Mouse (Mus musculus) liver, embryonic 14.5 days (tissue): ENCODE results near the gene Rab43.

Source experiments
- CTCF ChIP-seq: IDR thresholded peaks from 2 replicates; pipeline ENCODE4 v1.5.1; 2016; ENCODE audit warnings: antibody characterized with exemption, low read depth, control low read depth
- EP300 ChIP-seq: IDR thresholded peaks from 2 replicates; pipeline ENCODE4 v1.6.1; 2016; ENCODE audit warnings: antibody characterized with exemption, low read depth

DNA sequence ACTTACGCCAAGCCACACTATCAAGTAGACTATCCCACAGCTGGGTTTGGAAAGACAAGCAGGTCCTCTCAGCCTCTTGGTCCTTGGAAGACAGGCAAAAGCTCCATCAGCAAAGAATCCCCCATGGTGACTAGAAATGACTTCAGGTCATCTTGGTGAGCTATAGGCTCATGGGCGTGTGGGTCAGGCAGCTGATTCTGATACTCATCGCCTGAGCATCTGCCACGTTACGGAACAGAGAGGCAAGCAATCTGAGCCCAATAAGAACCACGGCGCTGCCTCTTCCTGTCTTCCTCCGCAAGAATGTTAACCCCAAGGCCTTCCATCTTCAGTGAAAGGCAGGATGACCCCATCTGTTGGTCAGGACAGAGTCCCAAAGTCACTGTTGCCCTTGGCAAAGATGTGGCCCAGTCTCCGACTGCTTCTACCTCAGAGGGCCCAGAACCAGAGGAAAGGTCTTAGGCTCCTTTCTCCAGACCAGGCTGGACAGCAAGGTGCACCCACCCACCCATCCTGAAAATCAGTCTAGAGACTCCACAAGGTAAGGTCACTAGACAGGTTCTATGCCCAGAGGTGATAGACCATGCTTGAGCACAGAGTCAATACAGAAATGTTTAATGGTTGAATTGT is 23.6 kb downstream of the Rab43 start:
- TF ChIP-seq CTCF (no peak), EP300 (no peak)
